Mouse (Mus musculus) retina, postnatal 1 day (tissue): ENCODE measurements at regions not wholly inside any gene's neighbourhood (a gene's known extent, or its start where the extent isn't known, plus 50 kb on each side); places are given as distances from the start of the nearest gene placed in this dataset.

ENCODE experiments used
- DNase-seq: peaks from one replicate; pipeline ENCODE4 v3.0.0-alpha.2; 2012

DNA sequence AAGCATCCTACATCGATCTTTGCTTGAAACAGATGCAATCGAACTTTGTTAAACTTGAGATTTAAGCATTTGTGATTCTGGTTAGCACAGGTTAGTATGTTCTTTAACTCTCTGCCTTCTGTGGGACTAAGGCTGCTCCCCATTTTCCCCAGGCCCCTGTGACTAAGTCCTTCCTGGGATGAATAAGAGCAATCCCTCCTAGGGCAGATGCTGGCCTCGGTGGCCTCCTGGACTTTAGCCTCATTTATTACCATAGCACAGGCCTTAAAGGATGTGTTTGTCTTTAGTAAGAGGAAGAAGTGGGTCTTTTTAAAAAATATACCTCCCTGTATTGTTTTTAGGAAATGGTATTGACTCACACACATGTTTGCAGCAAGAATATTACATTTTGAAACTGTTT is 599.9 kb downstream of the Dok5 start:
- no peak for DNase-seq

DNA sequence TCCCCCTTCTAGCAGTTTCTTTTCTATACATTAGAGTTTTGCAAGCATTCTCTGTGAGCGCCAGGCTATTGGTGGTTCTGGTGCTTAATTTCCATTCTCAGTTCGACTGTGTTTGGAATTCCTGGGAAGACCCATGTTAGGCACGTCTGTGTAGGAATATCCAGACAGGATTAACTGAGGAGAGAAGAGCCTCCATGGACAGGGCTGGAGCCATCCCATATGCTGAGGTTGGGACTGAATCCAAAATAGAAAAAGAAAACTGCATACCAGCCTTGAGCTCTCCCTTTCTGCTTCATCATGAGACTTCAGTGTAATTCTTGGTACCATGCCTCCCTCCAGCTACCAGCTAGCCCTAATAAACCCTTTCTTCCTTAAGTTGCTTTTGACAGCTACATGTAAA is 595.3 kb downstream of the Dok5 start:
- DNase-seq = no peak

DNA sequence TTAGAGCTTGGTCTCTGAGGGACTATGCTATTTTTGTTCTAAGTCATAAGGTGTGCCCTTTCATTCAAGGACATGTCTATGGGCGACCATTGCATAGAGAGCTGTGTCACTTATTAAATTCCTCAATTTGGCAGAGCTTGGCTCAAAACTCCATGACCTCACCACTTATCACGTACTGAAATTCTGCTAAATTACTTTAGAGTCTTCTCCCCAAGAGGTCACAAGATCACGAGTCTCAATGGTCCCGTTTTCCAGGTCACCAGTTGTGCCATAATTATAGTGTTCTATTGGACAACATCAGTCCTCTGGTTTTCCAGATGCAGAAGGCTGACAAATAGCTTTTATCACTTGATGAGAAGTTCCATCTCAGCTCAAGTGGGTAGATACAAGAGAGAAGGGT is 576.9 kb downstream of the Dok5 start:
- DNase-seq = no peak

DNA sequence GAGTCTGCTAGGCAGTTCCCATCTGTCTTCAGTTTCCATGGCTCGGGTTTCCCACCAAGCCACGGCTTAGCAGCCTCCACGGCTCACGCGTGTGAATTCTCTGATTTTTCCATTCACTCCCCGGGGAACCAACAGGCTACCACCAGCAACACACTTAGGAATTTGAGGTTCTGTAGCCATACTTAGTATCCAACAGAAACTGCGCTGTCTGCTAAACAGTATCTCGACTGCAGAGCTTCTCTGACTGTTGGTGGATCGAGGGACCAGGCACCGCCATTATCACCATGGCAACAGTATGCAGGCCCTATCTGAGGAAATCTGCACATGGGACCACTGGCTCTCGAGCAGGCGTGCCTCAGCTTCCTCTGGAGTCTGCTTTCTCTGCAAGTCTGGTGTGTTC is 574.4 kb downstream of the Dok5 start:
- peak; percentile 1 for DNase-seq

DNA sequence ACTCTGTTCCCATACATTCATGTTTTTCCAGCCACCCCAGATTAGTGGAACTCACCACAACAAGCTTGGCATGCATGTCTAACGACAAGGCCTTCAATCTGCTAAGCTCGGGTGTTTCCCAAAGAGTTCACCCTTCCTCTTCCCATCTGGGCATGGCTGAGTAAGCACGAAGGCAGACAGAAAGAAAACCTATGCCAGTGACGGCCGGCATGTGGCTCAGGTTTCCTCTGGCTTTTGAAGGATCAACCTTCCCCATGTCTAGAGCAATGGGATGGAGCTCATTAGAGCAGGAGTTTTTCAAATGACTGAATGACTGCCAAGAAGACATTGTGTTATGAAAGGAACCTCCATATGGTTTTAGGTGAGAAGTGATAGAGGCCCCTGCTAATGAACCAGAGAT is 566.9 kb downstream of the Dok5 start:
- no peak for DNase-seq

DNA sequence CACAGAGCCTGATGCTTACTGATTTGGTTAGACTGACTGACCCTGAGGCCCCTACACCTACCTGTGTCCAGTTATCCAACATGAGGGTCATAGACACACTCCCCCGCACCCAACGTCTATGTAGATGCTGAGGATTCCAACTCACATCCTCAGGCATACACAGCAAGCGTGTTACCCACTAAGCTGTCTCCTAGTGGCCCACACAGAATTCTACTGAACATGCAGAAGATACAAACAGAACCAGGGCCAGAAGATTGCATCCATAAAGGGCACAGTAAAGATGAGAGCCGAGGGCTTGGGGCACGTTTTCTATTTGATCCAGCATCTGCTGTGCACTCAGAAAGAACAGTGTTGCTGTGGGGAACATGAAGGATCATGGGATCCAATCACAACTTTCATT is 564.0 kb downstream of the Dok5 start:
- DNase-seq = no peak

DNA sequence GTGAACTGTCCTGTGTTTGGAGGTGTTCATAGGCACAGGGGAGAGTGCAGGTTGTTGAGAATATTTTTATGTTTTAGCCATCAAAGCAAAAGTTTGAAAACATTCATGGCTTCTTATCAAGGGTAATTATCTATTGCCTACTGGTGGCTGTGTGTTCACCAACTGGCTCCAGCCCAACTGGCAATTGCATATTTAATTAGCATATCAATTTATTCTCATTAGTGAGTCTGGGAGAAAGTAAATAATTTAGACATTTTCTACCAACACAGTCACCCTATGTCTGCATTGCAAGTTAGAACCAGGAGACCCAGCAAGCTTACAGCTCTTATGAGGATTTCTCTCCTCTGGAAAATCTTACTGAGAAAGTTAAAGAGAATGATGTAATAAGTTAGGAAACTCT is 561.0 kb downstream of the Dok5 start:
- DNase-seq = no peak

DNA sequence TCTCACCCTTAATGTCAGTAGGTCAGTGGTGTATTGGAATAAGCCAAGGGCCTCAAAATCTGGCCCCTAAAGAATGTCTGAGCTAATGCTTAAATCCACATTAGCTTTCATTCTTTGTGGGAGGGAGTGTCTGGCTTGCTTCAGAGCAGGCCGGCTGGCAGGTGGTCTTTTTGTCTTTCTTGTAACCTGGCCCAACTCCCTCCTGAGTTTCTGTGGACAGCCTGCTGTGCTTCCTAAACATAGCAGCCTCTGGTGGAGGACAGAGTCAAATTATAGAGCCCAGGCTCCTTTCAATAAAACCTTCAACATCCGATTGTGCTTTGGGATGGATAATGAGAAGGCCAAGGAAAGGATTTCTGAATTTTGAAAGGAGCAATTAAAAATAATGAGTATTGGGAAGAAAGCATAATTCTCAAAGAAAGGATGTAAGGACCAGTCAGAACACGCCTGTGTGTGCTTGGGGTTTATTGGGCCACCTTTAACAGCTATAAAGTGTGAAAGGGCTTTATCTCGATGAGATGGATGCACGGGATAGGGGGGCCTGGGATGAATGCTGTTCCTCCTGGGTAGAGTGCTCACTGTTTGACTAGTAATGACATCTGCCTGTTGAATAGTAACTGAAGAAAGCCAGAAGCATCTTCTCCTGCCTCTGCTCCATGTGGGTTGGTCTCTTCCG is 554.2 kb downstream of the Dok5 start:
- no peak for DNase-seq

DNA sequence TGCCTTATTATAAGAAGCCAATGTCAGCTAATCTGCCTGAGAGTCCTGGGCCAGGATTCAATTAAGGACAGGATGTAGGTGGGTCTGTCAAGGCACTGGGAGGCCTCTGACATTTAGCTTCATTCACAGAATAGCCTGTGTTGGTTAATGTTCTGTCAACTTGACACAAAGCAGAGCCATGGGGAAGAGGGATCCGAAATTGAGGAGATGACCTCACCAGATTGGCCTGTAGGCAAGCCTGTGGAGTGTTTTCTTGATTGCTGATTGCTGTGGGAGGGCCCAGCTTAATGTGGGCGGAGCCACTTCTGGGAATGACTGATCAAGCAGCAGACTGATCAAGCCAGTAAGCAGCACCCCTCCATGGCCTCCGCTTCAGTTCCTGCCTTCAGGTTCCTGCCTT is 548.5 kb downstream of the Dok5 start:
- no peak for DNase-seq

DNA sequence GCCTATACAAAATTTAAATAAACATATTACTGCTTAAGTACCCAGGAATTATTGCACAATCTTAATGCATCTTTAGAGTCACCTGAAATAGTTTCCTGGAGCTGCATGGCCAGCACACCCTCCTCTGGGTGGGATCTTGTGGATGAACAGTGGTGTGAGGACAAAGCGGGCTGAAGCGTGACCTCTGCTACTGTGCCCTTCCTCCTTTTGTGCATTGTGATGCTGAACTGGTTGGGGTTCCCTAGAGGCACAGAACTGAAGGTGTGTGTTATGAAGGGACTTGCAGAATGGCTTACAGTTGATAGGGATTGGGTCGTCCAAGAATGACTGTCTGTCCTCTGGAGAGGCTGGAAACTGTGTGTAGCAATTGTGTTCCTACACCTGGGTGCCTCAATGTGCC is 547.7 kb downstream of the Dok5 start:
- no peak for DNase-seq

DNA sequence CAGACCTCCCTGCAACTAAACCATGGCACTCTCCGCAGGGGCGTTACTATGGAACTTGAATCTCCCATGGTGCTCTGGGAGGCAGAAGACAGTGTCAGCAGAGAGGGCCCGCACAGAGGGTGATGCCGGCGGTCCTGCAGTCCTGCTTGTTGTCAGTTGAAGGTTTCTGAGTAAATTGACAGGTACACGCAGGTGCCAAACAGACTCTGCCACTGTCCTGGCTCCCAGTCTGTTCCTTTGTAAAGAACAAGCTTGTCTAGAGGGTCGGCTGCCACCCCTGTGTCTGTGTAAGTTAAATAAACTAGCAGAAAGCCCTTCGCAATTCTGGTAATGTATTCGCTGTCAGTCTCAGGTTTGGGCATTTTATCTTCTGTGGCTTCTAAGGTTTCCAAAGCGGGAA is 521.6 kb downstream of the Dok5 start:
- DNase-seq = no peak

DNA sequence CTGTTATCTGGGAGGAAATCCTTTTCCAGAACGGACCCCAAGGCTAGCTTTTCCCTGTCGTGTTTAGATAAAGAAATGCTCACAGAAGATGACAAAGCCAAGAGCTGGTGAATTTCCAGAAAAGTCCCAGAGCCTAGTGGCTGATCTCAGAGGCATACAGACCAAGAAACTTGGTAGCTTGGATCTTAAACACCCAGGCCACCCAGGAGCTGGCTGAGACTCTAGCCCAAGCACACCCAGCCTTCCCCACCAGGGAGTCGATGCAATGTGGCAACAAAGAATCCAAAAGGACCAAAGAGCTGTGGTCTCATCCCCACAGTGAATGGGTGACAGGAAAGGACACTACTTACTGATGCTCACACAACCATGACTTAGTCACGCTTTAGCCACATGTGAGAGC is 513.8 kb downstream of the Dok5 start:
- DNase-seq = no peak

DNA sequence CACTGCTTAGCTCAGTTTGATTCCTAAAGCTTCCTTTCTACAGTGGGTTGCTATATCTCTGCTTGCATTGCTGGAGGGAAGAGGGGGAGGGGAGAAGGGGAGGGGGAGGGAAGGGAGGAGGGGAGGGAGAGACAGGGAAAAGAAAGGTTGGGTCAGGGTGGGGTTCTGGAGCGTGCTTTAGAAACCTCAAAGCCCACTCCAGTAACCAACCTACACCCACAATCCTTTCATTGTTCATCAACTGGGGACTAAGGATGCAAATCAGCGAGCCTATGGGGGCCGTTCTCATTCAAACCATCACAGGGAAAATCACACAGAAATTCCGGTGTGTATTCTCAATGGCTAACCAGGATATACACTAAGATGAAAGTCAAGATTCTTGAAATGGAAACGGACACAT is 510.7 kb downstream of the Dok5 start:
- no peak for DNase-seq

DNA sequence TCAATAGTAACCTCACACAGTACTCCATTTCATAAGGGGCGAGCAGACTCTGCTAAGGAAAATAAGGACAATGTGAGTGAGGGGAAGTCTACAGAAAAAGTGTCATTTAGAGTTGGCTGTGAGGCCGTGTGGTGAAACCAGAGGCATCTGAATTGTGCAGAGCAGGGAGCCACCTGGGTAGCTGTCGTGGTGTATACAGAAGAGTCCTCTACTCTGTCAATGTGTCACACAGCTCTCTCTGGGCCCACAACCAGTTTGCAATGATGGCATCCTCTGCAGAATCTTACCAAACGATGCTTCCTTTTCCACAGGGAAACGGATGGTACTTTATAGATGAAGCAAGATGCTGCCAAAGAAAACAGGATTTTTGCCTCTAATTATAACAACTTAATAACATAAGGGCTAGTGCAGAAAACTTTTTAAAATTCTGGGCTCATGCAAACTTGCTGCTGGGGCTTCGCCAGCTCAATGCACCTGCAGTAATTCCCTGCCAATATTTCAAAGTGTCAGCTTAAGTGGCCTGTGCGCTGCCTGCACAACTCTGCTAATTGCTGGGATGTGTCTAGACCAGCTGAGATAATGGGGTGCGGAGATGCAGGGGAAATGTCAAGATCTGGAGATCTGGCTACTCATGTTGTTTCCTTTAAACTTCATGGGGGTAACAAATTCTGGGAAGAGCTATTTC is 505.8 kb downstream of the Dok5 start:
- DNase-seq = no peak

DNA sequence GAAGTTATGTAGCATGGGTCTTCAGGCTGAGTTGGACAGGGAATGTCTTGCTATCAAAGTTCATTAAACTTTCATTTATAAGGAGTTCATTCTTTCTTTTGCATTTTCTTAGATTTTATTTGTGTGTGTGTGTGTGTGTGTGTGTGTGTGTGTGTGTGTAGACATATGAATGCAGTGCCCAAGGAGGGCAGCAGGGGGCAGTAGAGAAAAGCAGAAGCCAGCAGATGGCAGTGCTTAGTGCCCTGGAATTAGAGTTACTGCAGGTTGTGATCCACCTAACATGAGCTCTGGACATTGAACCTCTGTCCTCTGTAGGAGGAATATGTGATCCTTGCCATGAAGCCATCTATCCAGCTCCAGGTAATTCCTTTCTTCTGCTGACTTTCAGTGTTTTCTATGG is 501.2 kb downstream of the Dok5 start:
- DNase-seq = no peak

DNA sequence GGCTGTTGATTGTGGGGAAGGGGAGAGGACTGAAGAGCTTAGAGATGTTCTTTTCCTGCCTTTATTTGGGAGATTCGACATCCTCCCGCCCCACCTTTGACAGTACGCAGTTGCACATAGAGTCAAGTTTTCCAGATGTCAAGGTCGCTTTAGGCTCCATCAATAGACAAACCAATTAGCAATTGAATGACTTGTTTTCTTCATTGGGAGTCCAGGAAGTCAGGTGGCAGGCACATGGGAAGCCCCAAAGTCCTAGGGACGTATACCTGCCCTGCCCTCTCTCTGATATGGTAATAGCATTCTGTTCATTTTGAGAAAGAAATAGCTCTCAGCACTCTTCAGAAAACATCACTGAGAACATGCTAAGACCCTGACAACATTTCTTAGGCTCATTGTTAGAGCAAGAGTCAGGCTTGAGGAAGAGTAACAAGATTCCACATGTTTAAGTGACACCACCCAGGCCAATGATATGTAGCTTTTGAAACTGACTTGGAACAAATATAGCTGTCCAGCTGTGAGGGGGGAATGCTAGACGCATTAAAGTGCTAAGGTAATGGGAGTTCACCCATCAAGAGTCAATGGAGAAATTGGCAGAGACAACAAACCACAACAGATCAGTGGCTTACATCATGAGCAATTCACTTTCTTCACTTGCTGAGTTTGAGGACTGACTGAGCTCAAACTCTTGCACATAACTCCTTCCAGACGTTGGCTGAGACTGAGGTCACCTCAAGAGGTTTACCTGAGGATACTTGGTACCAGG is 499.9 kb downstream of the Dok5 start:
- DNase-seq = no peak

DNA sequence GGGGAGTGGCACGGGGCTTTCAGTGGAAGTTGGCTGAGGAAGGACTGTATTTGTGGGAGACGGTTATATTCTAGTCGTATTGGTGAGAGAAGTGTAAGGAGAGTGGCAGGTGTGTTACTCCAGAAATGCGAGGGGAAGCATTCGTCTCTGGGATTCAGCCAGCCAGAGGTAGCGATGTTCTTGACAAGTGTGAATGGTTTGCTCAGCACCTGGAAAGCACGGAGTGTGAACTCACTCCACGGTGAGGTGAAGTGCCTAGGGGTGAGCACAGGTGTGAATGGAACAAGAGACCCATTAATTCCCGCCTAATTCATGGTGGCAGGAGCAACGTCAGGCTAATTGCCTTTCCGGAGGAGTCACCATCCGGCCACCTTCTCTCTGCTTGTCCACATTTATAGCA is 498.9 kb downstream of the Dok5 start:
- no peak for DNase-seq

DNA sequence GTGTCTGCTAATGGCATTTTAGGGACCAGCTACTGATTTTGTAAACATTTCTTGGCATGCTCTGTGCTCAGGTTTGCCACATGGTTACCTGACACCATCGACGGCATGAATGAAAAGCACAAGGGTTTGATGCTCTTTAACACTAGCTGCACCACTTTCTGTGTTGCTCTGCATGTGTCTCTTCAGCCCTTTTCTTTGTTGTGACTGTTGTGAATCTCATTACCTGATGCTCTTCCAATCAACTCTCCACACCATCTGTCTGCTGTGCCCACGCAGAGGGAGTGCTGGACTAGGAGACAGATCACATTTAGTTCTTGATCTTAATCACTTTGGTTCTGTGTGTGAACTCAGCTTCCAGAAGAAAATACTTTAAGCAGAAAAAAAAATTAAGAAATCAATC is 496.6 kb downstream of the Dok5 start:
- no peak for DNase-seq

DNA sequence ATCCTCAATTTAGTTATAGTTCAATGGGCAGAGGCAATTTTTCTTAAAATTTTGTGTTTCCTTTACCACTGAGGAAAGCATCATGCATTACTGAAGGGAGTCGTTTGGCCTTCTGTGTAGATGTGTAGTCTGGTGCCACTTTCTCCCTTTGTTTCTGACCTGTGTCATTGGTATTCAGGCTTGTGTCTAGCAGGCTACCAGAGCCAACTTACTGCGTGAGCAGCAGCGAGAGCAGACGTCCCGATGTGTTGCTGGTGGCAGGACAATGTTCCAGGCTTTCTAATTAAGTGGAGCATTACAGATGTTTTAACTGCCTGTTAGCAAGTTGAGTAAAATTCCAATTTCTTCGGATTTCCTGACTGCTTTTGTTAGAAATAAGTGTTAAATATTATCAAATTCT is 482.2 kb downstream of the Dok5 start:
- no peak for DNase-seq

DNA sequence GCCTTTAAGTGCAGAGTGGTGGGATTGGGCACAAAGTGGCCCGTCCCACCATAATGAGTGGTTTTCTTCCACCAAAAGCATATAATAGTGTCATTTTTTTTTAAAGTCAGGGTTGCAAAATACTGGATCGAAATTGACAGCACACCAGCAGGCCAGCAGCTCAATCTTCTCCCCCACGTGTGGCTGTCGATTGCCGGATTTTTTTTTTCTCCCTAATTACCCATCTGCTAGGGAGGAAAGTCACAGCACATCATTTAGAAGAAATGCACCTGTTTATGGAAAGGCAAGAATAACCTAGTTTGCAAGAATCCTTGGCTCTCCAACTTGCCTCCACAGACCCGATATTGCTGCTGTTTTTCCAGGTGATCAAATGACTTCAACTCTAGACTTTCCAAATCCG is 464.9 kb downstream of the Dok5 start:
- DNase-seq = no peak

DNA sequence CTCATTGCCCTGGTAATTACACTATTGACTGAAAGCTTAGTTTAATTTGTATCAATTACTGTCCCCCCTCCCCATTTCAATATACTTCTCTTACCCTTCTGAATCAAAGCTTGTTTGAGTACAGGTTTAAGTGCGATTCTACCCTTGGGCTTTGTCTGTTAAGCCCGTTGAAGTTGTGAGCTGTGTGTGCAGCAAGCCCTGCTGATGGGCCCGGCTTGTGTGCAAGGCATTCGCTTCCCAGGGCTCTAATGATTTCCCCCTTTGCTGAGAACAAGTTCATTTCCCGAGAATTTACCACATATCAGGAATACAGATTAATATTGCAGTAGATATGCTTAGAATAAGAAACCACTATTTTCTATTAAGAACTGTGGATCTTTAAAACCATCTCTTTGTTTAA is 460.6 kb downstream of the Dok5 start:
- no peak for DNase-seq
